Mouse (Mus musculus) liver, embryonic 14.5 days (tissue): ENCODE measurements around the gene Spic. TPM values are rescaled to one million over a fixed set of nuclear protein-coding genes. Genes with fewer than 3 reads are reported as not detected.

Experiments used
- ATAC-seq: fragments of 200-750 bp; cut with Nextera tagmentation; 2 replicates; pipeline ENCODE4 v1.8.0; 2017; ENCODE audit warnings: moderate number of reproducible peaks, mild to moderate bottlenecking, moderate library complexity; ENCODE audit not compliant: insufficient read depth
- DNase-seq, 3 experiments: peaks; one replicate each; pipeline ENCODE4 v3.0.0-alpha.2; 2012 to 2013; ENCODE audit warnings: low read depth in 3 of 3, low spot score in 3 of 3
- H3K27ac ChIP-seq: fragments of 300-500 bp; sonication (generic); 2 replicates; pipeline ENCODE4 v1.5.1; 2014; ENCODE audit warnings: moderate library complexity, mild to moderate bottlenecking, control low read depth, inconsistent platforms
- H3K27me3 ChIP-seq: fragments of 300-500 bp; sonication (generic); 2 replicates; pipeline ENCODE4 v1.6.1; 2014; ENCODE audit warnings: mild to moderate bottlenecking, low read length, moderate library complexity; ENCODE audit not compliant: control insufficient read depth, insufficient read depth
- H3K36me3 ChIP-seq: fragments of 300-500 bp; sonication (generic); replicated peaks from 2 replicates; pipeline ENCODE4 v1.6.1; 2014; ENCODE audit warnings: low read depth; ENCODE audit not compliant: control insufficient read depth, insufficient read depth
- H3K4me1 ChIP-seq, 2 experiments: fragments of 200-500 bp in 1 of 2; fragments of 300-500 bp in 1 of 2; sonication (generic) in 1 of 2; replicated peaks; 2 replicates each; pipeline ENCODE4 v1.6.1; 2012 to 2014; ENCODE audit warnings: antibody characterized with exemption in 1 of 2, inconsistent platforms in 1 of 2, low read length in 1 of 2; ENCODE audit not compliant: control insufficient read depth in 2 of 2, insufficient read depth in 2 of 2
- H3K4me2 ChIP-seq: fragments of 300-500 bp; sonication (generic); 2 replicates; pipeline ENCODE4 v1.6.1; 2014; ENCODE audit warnings: low read depth, mild to moderate bottlenecking, control low read depth, moderate library complexity
- H3K4me3 ChIP-seq, 2 experiments: fragments of 200-500 bp in 1 of 2; fragments of 300-500 bp in 1 of 2; sonication (generic) in 1 of 2; 2 replicates each; pipeline ENCODE4 v1.5.1; 2012 to 2014; ENCODE audit warnings: low read depth in 2 of 2, low read length in 2 of 2, mild to moderate bottlenecking in 2 of 2, control low read depth in 1 of 2, inconsistent platforms in 1 of 2, moderate library complexity in 1 of 2; ENCODE audit not compliant: insufficient read depth in 1 of 2
- H3K9ac ChIP-seq: fragments of 300-500 bp; sonication (generic); replicated peaks from 2 replicates; pipeline ENCODE4 v1.6.1; 2014; ENCODE audit warnings: mild to moderate bottlenecking, control low read depth, moderate library complexity
- H3K9me3 ChIP-seq: fragments of 300-500 bp; sonication (generic); 2 replicates; pipeline ENCODE4 v1.6.1; 2016; ENCODE audit warnings: low read length, mixed read lengths; ENCODE audit not compliant: control insufficient read depth
- CTCF ChIP-seq: IDR thresholded peaks from 2 replicates; pipeline ENCODE4 v1.5.1; 2016; ENCODE audit warnings: antibody characterized with exemption, low read depth, control low read depth
- EP300 ChIP-seq: IDR thresholded peaks from 2 replicates; pipeline ENCODE4 v1.6.1; 2016; ENCODE audit warnings: antibody characterized with exemption, low read depth
- WGBS: fragments of 180-500 bp; shearing (Covaris S2); extraction: QIAGEN DNeasy Blood & Tissue Kit; methylation state at CpG from one replicate; pipeline ENCODE4 v1.1.7; 2014; ENCODE audit not compliant: insufficient replicate concordance; 5-methylcytosine and 5-hydroxymethylcytosine counted together
- polyA plus RNA-seq, 2 experiments: library from polyadenylated mRNA; depleted of rRNA in 1 of 2; stranded (reverse) in 1 of 2; unstranded in 1 of 2; fragments of >200 nt; fragmentation: Nextera tagmentation in 1 of 2; extraction: Ambion mirVana in 1 of 2; gene quantifications; 2 replicates each; pipeline versions ENCODE4 v1.2.1 to v1.2.3; 2012 to 2014

Spic gene
- polyA plus RNA-seq (2012; rRNA removed): 2.4 and 3.9 TPM in 2 replicates
- polyA plus RNA-seq (2014; fragmentation: Nextera tagmentation; extraction: Ambion mirVana): 8.4 and 8.9 TPM in 2 replicates

DNA sequence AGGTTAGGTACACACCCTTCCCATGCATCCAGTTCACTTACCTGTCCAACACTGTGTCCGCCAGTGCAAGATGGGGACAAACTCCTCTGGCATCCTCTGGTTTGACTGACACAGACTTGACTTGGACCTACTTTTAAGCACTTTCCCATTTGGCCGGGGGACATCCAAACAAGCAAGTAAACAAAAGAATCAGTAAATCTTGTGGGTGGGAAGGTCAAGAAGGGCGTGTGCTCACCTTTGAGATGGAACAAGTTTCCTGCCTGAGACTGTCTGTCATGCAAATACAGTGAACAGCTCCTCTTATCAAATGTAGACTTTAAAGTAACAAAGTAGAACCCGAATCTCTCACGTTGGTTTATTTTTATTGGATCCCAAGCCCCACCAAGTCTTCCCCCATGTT, at the start of gene Spic:
Spic (minus strand) TSS at position 91 of the 400 bp plus-strand sequence.
- Histone ChIP-seq H3K27ac (no peak within 1 kb of the TSS), H3K36me3 (no peaks in the 10 kb centered on the region), H3K9ac (no peak within 1 kb of the TSS), H3K9me3 (no peaks in the 10 kb centered on the region), H3K4me3 (no peak within 1 kb of the TSS), H3K4me2 (no peak within 1 kb of the TSS), H3K4me1 (no peaks in the 10 kb centered on the region), H3K27me3 (no peaks in the 10 kb centered on the region)
- no peak for ATAC-seq
- TF ChIP-seq CTCF: no peak
- TF ChIP-seq EP300: no peak
- DNase-seq: no peak
- WGBS: 53% methylated on average over 5 of the region's 5 CpGs

DNA sequence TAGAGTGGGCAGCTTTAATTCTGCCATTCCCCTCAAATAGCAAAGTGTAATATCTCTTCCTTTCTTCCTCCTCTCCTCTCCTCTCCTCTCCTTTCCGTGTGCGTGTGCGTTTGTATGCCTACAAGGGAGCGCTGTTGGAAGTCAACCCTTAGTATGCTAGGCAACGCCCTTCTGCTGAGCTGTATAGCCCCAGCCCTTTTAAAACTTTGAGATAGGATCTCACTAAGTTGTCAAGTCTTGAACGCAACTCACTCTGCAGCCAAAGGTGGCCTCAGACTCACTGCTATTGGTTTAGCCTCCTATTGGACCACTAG, 47.5 kb upstream of the Spic start:
- peaks cover 6 to 8% of the 10 kb centered on the region in 2 experiments for H3K4me1 ChIP-seq
- WGBS: 1% methylated on average over 6 of the region's 6 CpGs
- no peak for TF ChIP-seq EP300
- TF ChIP-seq CTCF: 0 out of 2 replicates have a peak, but pooled peaks have one; percentile 6
- H3K36me3 ChIP-seq: peaks cover under 1% of the 10 kb centered on the region; the same call in 1 of the 2 replicates
- no peak overlapping the region for H3K27ac ChIP-seq
- H3K9me3 ChIP-seq: no peaks in the 10 kb centered on the region
- H3K4me2 ChIP-seq: peak overlapping the region; percentile 86
- no peaks in the 10 kb centered on the region for H3K27me3 ChIP-seq
- DNase-seq (peak in 2 of 3 experiments; percentile 34 to 46), ATAC-seq (peak; percentile 58)
- H3K9ac ChIP-seq: peak overlapping the region; percentile 83
- H3K4me3 ChIP-seq: peak overlapping the region; percentile 80 to 83

DNA sequence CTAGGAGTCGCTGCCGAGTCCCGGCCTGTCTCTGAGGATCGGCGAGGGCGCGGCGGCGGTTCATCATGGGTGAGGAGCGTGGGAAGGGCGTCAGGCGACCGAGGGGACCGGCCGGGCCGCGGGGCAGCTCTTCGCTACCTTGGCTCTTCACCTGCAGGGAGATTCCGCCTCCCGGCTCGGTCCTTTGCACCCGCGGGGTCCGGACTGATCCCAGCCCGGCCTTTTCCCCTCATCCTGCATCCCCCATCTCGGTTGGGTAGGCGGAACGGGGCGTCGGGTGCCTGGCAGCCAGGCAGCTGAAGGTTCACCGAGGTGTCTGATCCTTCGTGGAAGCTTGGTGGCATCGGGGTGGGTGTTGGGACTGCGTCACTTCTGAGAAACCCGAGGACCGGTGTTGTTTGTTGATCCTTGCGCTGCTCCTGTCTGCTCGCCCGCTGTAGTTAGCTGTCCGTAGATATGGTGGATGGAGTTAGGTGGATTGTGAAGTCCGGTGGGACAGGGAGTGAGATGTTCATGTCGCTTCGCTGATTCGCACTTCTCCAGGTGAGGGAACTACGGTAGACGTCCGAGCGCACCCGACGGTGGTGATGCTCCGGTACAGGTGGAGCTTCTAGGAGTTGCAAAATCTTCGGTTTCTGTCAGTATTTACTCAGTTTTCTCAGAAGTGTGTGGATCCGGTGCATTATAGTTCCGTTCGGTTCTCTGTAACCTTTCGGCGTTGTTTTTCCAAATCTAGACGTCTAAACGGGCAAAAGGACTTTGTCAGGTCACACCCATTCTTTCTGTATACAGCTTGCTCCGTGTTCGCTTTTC, 46.9 kb upstream of the Spic start:
- H3K4me2 ChIP-seq: peak overlapping the region; percentile 86
- DNase-seq: no peak
- peak overlapping the region; percentile 80 to 83 for H3K4me3 ChIP-seq
- TF ChIP-seq EP300 (no peak), CTCF (peak; percentile 29; the same call in 1 of the 2 replicates)
- peak overlapping the region; percentile 83 for H3K9ac ChIP-seq
- peaks cover 6 to 8% of the 10 kb centered on the region in 2 experiments for H3K4me1 ChIP-seq
- H3K9me3 ChIP-seq: no peaks in the 10 kb centered on the region
- peak; percentile 42 for ATAC-seq
- no peak overlapping the region; the same call in 1 of the 2 replicates for H3K27ac ChIP-seq
- H3K27me3 ChIP-seq: no peaks in the 10 kb centered on the region
- H3K36me3 ChIP-seq: no peaks in the 10 kb centered on the region
- WGBS: 1% methylated on average over 57 of the region's 61 CpGs

DNA sequence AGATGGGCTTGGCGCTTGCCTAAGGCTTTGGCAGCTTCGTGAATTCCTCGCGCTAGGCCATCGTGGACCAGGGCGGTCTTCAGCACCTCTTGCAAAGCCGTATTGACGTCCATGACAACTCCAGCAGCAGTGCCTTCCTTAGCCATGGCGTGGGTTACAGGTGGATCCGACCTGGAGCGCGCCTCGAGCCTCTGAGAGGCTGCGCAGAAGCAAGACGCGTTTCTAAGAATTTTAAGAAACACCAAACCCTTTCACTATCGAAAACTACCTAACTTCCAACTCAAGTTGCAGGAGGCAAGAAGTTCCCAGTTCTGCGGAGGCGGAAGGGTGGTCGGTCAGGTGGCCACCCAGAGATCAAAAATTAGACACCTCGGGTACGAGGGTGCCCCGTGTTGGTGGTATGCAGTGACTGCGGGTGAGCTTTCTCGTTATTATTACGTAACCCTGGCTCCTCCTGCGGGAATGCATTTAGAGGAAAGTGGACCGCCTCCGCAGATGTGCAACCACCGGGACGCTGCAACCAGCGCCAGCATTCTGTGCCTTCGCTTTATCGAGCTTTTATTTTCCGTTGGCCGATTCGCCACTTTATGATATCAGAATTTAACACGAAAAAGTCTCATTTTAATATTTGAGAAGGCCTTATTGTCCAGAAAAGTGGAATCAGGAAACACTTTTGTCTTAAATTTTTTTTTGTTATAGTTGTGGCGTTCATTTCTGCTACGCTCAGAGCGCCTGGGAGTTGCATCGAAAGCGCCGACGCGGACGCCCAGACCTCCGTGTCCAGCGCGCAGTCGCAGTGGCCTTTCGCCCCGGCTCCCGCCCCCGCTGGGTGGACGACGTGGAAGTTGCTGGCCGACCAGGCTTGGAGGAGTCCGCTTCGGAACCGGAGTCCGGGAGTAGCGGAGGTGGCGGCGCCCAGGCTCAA, 46.0 kb upstream of the Spic start, which contains the start of gene Arl1:
Arl1 (plus strand) TSS at position 288 of the 925 bp plus-strand sequence.
- Histone ChIP-seq H3K36me3 (no peaks in the 10 kb centered on the region), H3K9me3 (no peaks in the 10 kb centered on the region), H3K27ac (peak within 1 kb of the TSS; percentile 26; the same call in 1 of the 2 replicates), H3K4me3 (peak within 1 kb of the TSS; percentile 80 to 83), H3K27me3 (no peaks in the 10 kb centered on the region), H3K9ac (peak within 1 kb of the TSS; percentile 83), H3K4me2 (peak within 1 kb of the TSS; percentile 86), H3K4me1 (peaks cover 6 to 8% of the 10 kb centered on the region in 2 experiments)
- WGBS: under 1% methylated on average over 63 of the region's 65 CpGs
- peak; percentile 87 for ATAC-seq
- TF ChIP-seq EP300 (no peak), CTCF (peak; percentile 8; the same call in 1 of the 2 replicates)
- DNase-seq: peak; percentile 65 to 68 (median 66)
